Mouse (Mus musculus): ENCODE results near the gene Acyp2. TPM values are rescaled to one million over a fixed set of nuclear protein-coding genes. Genes with fewer than 3 reads are reported as not detected.
A peak's percentile ranks its signal among the peaks of the same experiment; 100 is the strongest.

The Acyp2 gene
- polyA plus RNA-seq, 1 experiment from 2014 or later = 15.6 TPM

- Histone ChIP-seq H3K36me3 (no peaks in the 10 kb centered on the region), H3K9me3 (no peaks in the 10 kb centered on the region), H3K27ac (no peak overlapping the region), H3K27me3 (replicated peaks) (no peaks in the 10 kb centered on the region), H3K4me1 (no peaks in the 10 kb centered on the region), H3K4me2 (peak overlapping the region; percentile 16), H3K4me3 (replicated peaks) (no peak overlapping the region), H3K9ac (no peak overlapping the region)
- ATAC-seq (ENCODE audit: insufficient read depth, low FRiP score, low read depth) = no peak
- 57% methylated on average over 15 of the region's 15 CpGs for WGBS
Measured at GRCm38 (mm10) chr11:30572790-30573395, 76.5 kb downstream of the Acyp2 start.

- 82% methylated on average over 3 of the region's 3 CpGs for WGBS
- H3K4me1 ChIP-seq = no peaks in the 10 kb centered on the region
Measured at GRCm38 (mm10) chr11:30570568-30570967, 78.8 kb downstream of the Acyp2 start.

GRCm38 (mm10) chr11:30560215-30560614 is 89.2 kb downstream of the Acyp2 start:
- H3K4me2 ChIP-seq = no peak overlapping the region
- no peaks in the 10 kb centered on the region for H3K27me3 ChIP-seq (replicated peaks)
- no peak overlapping the region for H3K9ac ChIP-seq
- no peaks in the 10 kb centered on the region for H3K4me1 ChIP-seq
- no peaks in the 10 kb centered on the region for H3K9me3 ChIP-seq
- H3K27ac ChIP-seq = no peak overlapping the region
- 36% methylated on average over 1 of the region's 1 CpGs for WGBS
- ATAC-seq (ENCODE audit: insufficient read depth, low FRiP score, low read depth) = no peak
- no peak overlapping the region for H3K4me3 ChIP-seq (replicated peaks)
- no peaks in the 10 kb centered on the region for H3K36me3 ChIP-seq

More at GRCm38 (mm10) chr11:30570568-30570967, 78.8 kb downstream of the Acyp2 start:
- H3K4me3 ChIP-seq (replicated peaks) = no peak overlapping the region
- H3K27me3 ChIP-seq (replicated peaks) = no peaks in the 10 kb centered on the region
- no peak for ATAC-seq (ENCODE audit: insufficient read depth, low FRiP score, low read depth)
- no peaks in the 10 kb centered on the region for H3K9me3 ChIP-seq
- no peak overlapping the region for H3K9ac ChIP-seq
- H3K4me2 ChIP-seq = no peak overlapping the region
- no peak overlapping the region for H3K27ac ChIP-seq
- H3K36me3 ChIP-seq = no peaks in the 10 kb centered on the region

- Histone ChIP-seq H3K36me3 (no peaks in the 10 kb centered on the region), H3K27ac (no peak overlapping the region), H3K27me3 (replicated peaks) (no peaks in the 10 kb centered on the region), H3K9me3 (no peaks in the 10 kb centered on the region), H3K4me1 (no peaks in the 10 kb centered on the region), H3K4me3 (replicated peaks) (no peak overlapping the region), H3K4me2 (no peak overlapping the region), H3K9ac (no peak overlapping the region)
- ATAC-seq (ENCODE audit: insufficient read depth, low FRiP score, low read depth) = no peak
- 87% methylated on average over 1 of the region's 1 CpGs for WGBS
Measured at GRCm38 (mm10) chr11:30553408-30553807, 96.0 kb downstream of the Acyp2 start.

- 79% methylated on average over 2 of the region's 2 CpGs for WGBS
- H3K9ac ChIP-seq = no peak overlapping the region
- no peaks in the 10 kb centered on the region for H3K27me3 ChIP-seq (replicated peaks)
- no peak overlapping the region for H3K27ac ChIP-seq
- no peaks in the 10 kb centered on the region for H3K36me3 ChIP-seq
- H3K9me3 ChIP-seq = no peaks in the 10 kb centered on the region
- no peaks in the 10 kb centered on the region for H3K4me1 ChIP-seq
- ATAC-seq (ENCODE audit: insufficient read depth, low FRiP score, low read depth) = no peak
- H3K4me3 ChIP-seq (replicated peaks) = no peak overlapping the region
- H3K4me2 ChIP-seq = no peak overlapping the region
Measured at GRCm38 (mm10) chr11:30517133-30517532, 132.3 kb downstream of the Acyp2 start.

GRCm38 (mm10) chr11:30508178-30508577 is 141.2 kb downstream of the Acyp2 start:
- WGBS = 84% methylated on average over 4 of the region's 4 CpGs
- Histone ChIP-seq H3K9ac (no peak overlapping the region), H3K27ac (no peak overlapping the region), H3K9me3 (no peaks in the 10 kb centered on the region), H3K27me3 (replicated peaks) (no peaks in the 10 kb centered on the region), H3K36me3 (no peaks in the 10 kb centered on the region), H3K4me3 (replicated peaks) (no peak overlapping the region), H3K4me1 (no peaks in the 10 kb centered on the region), H3K4me2 (no peak overlapping the region)
- ATAC-seq (ENCODE audit: insufficient read depth, low FRiP score, low read depth) = no peak

GRCm38 (mm10) chr11:30498738-30499355 is 150.5 kb downstream of the Acyp2 start:
- 36% methylated on average over 3 of the region's 3 CpGs for WGBS
- Histone ChIP-seq H3K4me3 (replicated peaks) (no peak overlapping the region), H3K4me1 (no peaks in the 10 kb centered on the region), H3K27me3 (replicated peaks) (no peaks in the 10 kb centered on the region), H3K9me3 (no peaks in the 10 kb centered on the region; the same call in 1 of the 2 replicates), H3K9ac (no peak overlapping the region), H3K4me2 (no peak overlapping the region), H3K36me3 (no peaks in the 10 kb centered on the region), H3K27ac (no peak overlapping the region)
- no peak for ATAC-seq (ENCODE audit: insufficient read depth, low FRiP score, low read depth)

GRCm38 (mm10) chr11:30497151-30497550 is 152.2 kb downstream of the Acyp2 start:
- Histone ChIP-seq H3K4me1 (no peaks in the 10 kb centered on the region), H3K27ac (no peak overlapping the region), H3K9ac (no peak overlapping the region), H3K36me3 (no peaks in the 10 kb centered on the region), H3K4me2 (no peak overlapping the region), H3K27me3 (replicated peaks) (no peaks in the 10 kb centered on the region), H3K4me3 (replicated peaks) (no peak overlapping the region), H3K9me3 (no peaks in the 10 kb centered on the region; the same call in 1 of the 2 replicates)
- ATAC-seq (ENCODE audit: insufficient read depth, low FRiP score, low read depth) = no peak
- 58% methylated on average over 2 of the region's 2 CpGs for WGBS

GRCm38 (mm10) chr11:30491515-30492260 is 157.7 kb downstream of the Acyp2 start:
- Histone ChIP-seq H3K27ac (no peak overlapping the region), H3K4me3 (replicated peaks) (no peak overlapping the region), H3K9me3 (no peaks in the 10 kb centered on the region; the same call in 1 of the 2 replicates), H3K36me3 (no peaks in the 10 kb centered on the region), H3K4me1 (no peaks in the 10 kb centered on the region), H3K4me2 (no peak overlapping the region), H3K27me3 (replicated peaks) (no peaks in the 10 kb centered on the region), H3K9ac (no peak overlapping the region)
- no peak for ATAC-seq (ENCODE audit: insufficient read depth, low FRiP score, low read depth)

- H3K4me1 ChIP-seq = no peaks in the 10 kb centered on the region
- H3K4me3 ChIP-seq (replicated peaks) = no peak overlapping the region
- no peaks in the 10 kb centered on the region for H3K27me3 ChIP-seq (replicated peaks)
- no peak overlapping the region for H3K9ac ChIP-seq
- whole genome bisulfite sequencing = 78% methylated on average over 10 of the region's 10 CpGs
- no peak for ATAC-seq (ENCODE audit: insufficient read depth, low FRiP score, low read depth)
- H3K4me2 ChIP-seq = no peak overlapping the region
- H3K27ac ChIP-seq = no peak overlapping the region
- no peaks in the 10 kb centered on the region for H3K36me3 ChIP-seq
- H3K9me3 ChIP-seq = no peaks in the 10 kb centered on the region
Measured at GRCm38 (mm10) chr11:30488183-30488582, 161.2 kb downstream of the Acyp2 start.

GRCm38 (mm10) chr11:30483286-30483685 is 166.1 kb downstream of the Acyp2 start:
- no peak overlapping the region for H3K27ac ChIP-seq
- no peak for ATAC-seq (ENCODE audit: insufficient read depth, low FRiP score, low read depth)
- H3K4me2 ChIP-seq = no peak overlapping the region
- H3K4me3 ChIP-seq (replicated peaks) = no peak overlapping the region
- no peak overlapping the region for H3K9ac ChIP-seq
- no peaks in the 10 kb centered on the region for H3K27me3 ChIP-seq (replicated peaks)
- H3K36me3 ChIP-seq = no peaks in the 10 kb centered on the region
- no peaks in the 10 kb centered on the region for H3K4me1 ChIP-seq
- no peaks in the 10 kb centered on the region for H3K9me3 ChIP-seq
- 63% methylated on average over 4 of the region's 4 CpGs for WGBS

Measured in stomach, embryonic 15.5 days (tissue).